Mouse (Mus musculus) fat pad, adult 2 months (tissue): ENCODE results near the gene Ankrd2.
"Not testable (repeated sequence)": the region's sequence is repeated elsewhere in the genome, so short reads cannot be mapped to it uniquely, and the experiment has no call there.

Experiments used
- DNase-seq: peaks from one replicate; pipeline ENCODE4 v3.0.0-alpha.2; 2011; ENCODE audit warnings: low read depth, low spot score; ENCODE audit errors: extremely low read depth

The Ankrd2 gene

GRCm38 (mm10) chr19:42051351-42051750 is 15.6 kb downstream of the Ankrd2 start:
- no peak for DNase-seq

GRCm38 (mm10) chr19:42051948-42052347 is 16.1 kb downstream of the Ankrd2 start, which contains the start of gene 4933411K16Rik:
Gene 4933411K16Rik, plus strand, starts transcription at chr19:42052248.
- DNase-seq, result no peak

- DNase-seq, result no peak
These were observed 18.5 kb downstream of the Ankrd2 start for GRCm38 (mm10) chr19:42054255-42054654.

GRCm38 (mm10) chr19:42055881-42056280 is 20.1 kb downstream of the Ankrd2 start:
- DNase-seq, result no peak

GRCm38 (mm10) chr19:42056719-42057409 is 21.1 kb downstream of the Ankrd2 start:
- DNase-seq, result no peak

- DNase-seq, result peak; percentile 86
These were observed 22.6 kb downstream of the Ankrd2 start for GRCm38 (mm10) chr19:42058426-42058825.

- no peak for DNase-seq
These were observed 25.6 kb downstream of the Ankrd2 start for GRCm38 (mm10) chr19:42061443-42061842.

GRCm38 (mm10) chr19:42068441-42069240 is 32.8 kb downstream of the Ankrd2 start:
- DNase-seq, result no peak

- DNase-seq, result no peak
These were observed 33.4 kb downstream of the Ankrd2 start for GRCm38 (mm10) chr19:42069241-42069525.

GRCm38 (mm10) chr19:42071221-42071620 is 35.4 kb downstream of the Ankrd2 start:
- DNase-seq, result no peak

GRCm38 (mm10) chr19:42071886-42072608 is 36.2 kb downstream of the Ankrd2 start:
- no peak for DNase-seq

- DNase-seq, result no peak
These were observed 37.0 kb downstream of the Ankrd2 start for GRCm38 (mm10) chr19:42072802-42073201.

- no peak for DNase-seq
These were observed 39.3 kb downstream of the Ankrd2 start for GRCm38 (mm10) chr19:42075051-42075450.

- no peak for DNase-seq
These were observed 40.2 kb downstream of the Ankrd2 start for GRCm38 (mm10) chr19:42075992-42076391.

GRCm38 (mm10) chr19:42078566-42078965 is 42.8 kb downstream of the Ankrd2 start:
- no peak for DNase-seq

GRCm38 (mm10) chr19:42079006-42079405 is 43.2 kb downstream of the Ankrd2 start:
- DNase-seq, result no peak

GRCm38 (mm10) chr19:42079950-42080349 is 44.1 kb downstream of the Ankrd2 start:
- no peak for DNase-seq

GRCm38 (mm10) chr19:42080469-42080868 is 44.7 kb downstream of the Ankrd2 start:
- DNase-seq, result no peak

- not testable (repeated sequence) for DNase-seq
These were observed 45.8 kb downstream of the Ankrd2 start for GRCm38 (mm10) chr19:42081613-42082012.

GRCm38 (mm10) chr19:42085690-42086089 is 49.9 kb downstream of the Ankrd2 start:
- DNase-seq, result no peak

- no peak for DNase-seq
These were observed 50.4 kb downstream of the Ankrd2 start, which contains the start of gene Morn4 for GRCm38 (mm10) chr19:42086166-42086565. Gene Morn4, minus strand, starts transcription at chr19:42086357.
